Mouse (Mus musculus): ENCODE data around the gene Drg1. TPM values are rescaled to one million over a fixed set of nuclear protein-coding genes. Genes with fewer than 3 reads are reported as not detected.

Drg1 gene
- polyA plus RNA-seq, 1 experiment from 2014 or later, result 283 TPM

DNA sequence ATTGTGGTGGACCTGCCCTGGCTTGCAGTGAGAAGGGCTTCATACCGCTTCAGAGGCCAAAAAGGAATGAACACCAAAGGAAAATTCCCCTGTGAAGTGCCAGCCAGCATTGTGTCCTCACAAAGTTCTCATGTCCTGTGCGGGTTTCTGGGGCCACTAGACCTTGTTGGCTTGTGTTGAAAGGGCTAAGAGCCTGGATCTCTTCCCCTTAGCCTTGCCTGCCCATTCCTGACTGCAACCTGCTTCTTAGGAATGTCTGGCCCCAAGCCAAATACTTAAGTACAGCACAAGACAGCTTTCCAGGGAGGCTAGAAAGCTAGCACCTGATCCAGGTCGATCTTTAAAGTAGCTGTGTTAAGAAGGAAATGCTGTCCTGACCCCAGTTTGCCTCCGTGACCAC, 36.6 kb upstream of the Drg1 start:
- Histone ChIP-seq H3K27me3 (replicated peaks; ENCODE audit: control insufficient read depth, insufficient read depth, low read length) (no peaks in the 10 kb centered on the region), H3K4me3 (ENCODE audit: low read depth, low read length) (no peak overlapping the region), H3K27ac (ENCODE audit: low read depth, low read length) (0 out of 2 replicates have a peak overlapping the region, but pooled peaks have one; percentile 14), H3K4me2 (ENCODE audit: low read length) (no peak overlapping the region), H3K36me3 (ENCODE audit: control insufficient read depth, insufficient read depth, low read length) (peaks cover 98% of the 10 kb centered on the region), H3K4me1 (ENCODE audit: control insufficient read depth, insufficient read depth, low read length) (no peaks in the 10 kb centered on the region), H3K9me3 (replicated peaks; ENCODE audit: control insufficient read depth, low read length) (no peaks in the 10 kb centered on the region), H3K9ac (ENCODE audit: low read length) (no peak overlapping the region)
- ATAC-seq (no peak), DNase-seq (ENCODE audit: low spot score) (no peak)
- WGBS, result 78% methylated on average over 4 of the region's 4 CpGs

DNA sequence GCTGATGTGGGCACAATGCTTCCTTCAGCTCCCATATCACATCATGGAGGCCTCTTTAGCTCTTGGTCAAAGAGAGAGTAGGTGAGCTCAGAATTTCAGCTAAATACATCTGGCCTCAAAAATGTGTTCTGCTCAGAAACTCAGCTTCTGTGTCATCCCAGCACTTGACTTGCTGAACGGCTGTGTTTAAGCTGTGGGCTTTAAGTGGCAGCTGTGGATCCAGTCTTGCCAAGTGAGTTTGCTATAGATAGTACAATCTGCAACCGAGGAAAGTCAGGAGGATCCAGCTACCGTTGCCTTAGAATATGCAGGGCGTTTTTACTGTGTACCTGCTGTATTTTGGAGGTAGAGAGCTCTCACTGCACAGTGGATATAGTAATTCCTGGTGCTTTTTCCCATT, 36.2 kb upstream of the Drg1 start:
- Histone ChIP-seq H3K27me3 (replicated peaks; ENCODE audit: control insufficient read depth, insufficient read depth, low read length) (no peaks in the 10 kb centered on the region), H3K27ac (ENCODE audit: low read depth, low read length) (0 out of 2 replicates have a peak overlapping the region, but pooled peaks have one; percentile 14), H3K4me1 (ENCODE audit: control insufficient read depth, insufficient read depth, low read length) (no peaks in the 10 kb centered on the region), H3K9ac (ENCODE audit: low read length) (no peak overlapping the region), H3K4me3 (ENCODE audit: low read depth, low read length) (no peak overlapping the region), H3K4me2 (ENCODE audit: low read length) (no peak overlapping the region), H3K9me3 (replicated peaks; ENCODE audit: control insufficient read depth, low read length) (no peaks in the 10 kb centered on the region), H3K36me3 (ENCODE audit: control insufficient read depth, insufficient read depth, low read length) (peaks cover 98% of the 10 kb centered on the region)
- DNase-seq (ENCODE audit: low spot score) (no peak), ATAC-seq (no peak)
- 84% methylated on average over 4 of the region's 4 CpGs for WGBS

DNA sequence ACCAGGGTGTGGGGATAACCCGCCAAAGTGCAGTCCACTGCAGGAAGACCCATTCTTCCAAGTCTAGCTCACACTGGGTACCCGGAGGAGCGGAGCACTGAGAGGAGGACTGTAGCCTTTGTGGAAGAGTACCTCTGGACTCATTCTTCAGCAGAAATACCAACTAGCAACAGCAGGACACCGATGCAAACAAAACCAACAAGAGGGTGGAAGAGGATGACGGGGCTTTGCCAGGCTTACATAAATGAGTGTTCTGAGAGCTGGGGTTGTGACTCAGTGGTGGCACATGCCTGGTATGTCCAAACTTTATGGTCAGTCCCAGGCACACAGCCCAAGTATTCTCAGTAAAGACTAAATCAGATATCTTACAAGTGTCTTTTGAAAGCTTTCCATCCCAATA, 34.9 kb upstream of the Drg1 start:
- Histone ChIP-seq H3K4me1 (ENCODE audit: control insufficient read depth, insufficient read depth, low read length) (peaks cover 3% of the 10 kb centered on the region), H3K4me2 (ENCODE audit: low read length) (no peak overlapping the region), H3K27me3 (replicated peaks; ENCODE audit: control insufficient read depth, insufficient read depth, low read length) (no peaks in the 10 kb centered on the region), H3K36me3 (ENCODE audit: control insufficient read depth, insufficient read depth, low read length) (peaks cover 98% of the 10 kb centered on the region), H3K4me3 (ENCODE audit: low read depth, low read length) (no peak overlapping the region), H3K9ac (ENCODE audit: low read length) (no peak overlapping the region), H3K27ac (ENCODE audit: low read depth, low read length) (no peak overlapping the region), H3K9me3 (replicated peaks; ENCODE audit: control insufficient read depth, low read length) (no peaks in the 10 kb centered on the region)
- DNase-seq (ENCODE audit: low spot score) (no peak), ATAC-seq (no peak)
- 93% methylated on average over 5 of the region's 5 CpGs for WGBS

DNA sequence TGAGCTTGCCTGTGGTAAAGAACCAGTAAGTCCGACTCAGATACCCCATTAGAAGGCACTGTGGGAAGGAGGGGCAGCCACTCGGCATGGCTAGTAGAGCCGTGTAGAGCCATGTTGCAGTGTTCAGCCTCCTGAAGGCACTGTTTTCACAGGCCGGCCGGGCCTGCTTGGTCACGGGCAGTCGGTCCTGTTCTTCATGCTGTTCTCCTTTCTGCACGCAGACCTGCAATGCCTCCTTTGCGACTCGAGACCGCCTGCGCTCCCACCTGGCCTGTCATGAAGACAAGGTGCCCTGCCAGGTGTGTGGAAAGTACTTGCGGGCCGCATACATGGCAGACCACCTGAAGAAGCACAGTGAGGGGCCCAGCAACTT, 32.6 kb upstream of the Drg1 start:
- Histone ChIP-seq H3K9me3 (replicated peaks; ENCODE audit: control insufficient read depth, low read length) (no peaks in the 10 kb centered on the region), H3K27me3 (replicated peaks; ENCODE audit: control insufficient read depth, insufficient read depth, low read length) (no peaks in the 10 kb centered on the region), H3K36me3 (ENCODE audit: control insufficient read depth, insufficient read depth, low read length) (peaks cover 98% of the 10 kb centered on the region), H3K4me2 (ENCODE audit: low read length) (no peak overlapping the region), H3K4me1 (ENCODE audit: control insufficient read depth, insufficient read depth, low read length) (peaks cover 22% of the 10 kb centered on the region), H3K27ac (ENCODE audit: low read depth, low read length) (no peak overlapping the region), H3K9ac (ENCODE audit: low read length) (no peak overlapping the region), H3K4me3 (ENCODE audit: low read depth, low read length) (no peak overlapping the region)
- ATAC-seq (no peak), DNase-seq (ENCODE audit: low spot score) (no peak)
- 95% methylated on average over 14 of the region's 14 CpGs for WGBS

DNA sequence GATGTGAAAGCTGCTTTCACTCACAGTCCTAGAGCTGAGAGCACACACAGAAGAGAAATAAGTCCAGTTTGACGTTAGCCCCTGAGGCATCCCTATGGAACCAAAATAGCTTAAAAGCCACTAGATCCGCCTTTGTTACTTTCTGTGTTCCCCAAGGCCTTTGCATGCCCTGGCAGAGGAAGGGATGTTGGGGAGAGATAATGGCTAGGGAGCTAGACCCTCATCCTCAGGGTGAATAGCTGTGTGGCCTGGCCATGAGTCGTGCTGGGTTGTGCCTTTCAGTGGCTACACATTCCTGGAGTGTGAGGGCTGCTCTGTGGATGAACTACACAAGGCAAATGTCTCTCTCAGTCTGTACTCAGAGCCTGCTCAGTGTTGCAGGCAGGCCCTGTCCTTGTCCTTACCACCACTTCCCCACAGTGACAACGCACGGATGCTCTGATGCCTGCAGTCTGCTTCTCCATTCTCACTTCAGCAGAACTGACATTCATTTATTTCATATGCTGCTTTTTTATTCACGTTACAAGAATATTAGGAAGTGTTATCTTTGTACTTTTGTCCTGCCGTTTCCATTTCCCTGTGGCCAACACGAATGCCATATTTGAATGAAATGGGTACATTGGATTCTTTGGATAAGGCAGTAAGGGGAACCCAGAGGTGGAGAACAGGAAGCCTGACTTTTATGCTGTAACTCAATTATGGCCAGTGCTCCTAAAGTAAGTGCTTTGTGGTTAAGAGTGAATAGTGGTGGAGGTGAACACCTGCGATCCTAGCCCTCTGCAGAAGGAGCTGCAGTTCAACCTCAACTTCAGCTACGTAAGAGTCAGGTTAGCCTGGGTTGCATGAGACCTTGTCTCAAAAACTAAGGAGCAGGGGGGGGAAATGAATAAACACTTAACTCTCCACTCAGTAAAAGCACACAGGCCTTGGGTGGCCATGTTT, 31.9 kb upstream of the Drg1 start:
- no peaks in the 10 kb centered on the region for H3K27me3 ChIP-seq (replicated peaks; ENCODE audit: control insufficient read depth, insufficient read depth, low read length)
- no peak for ATAC-seq
- no peak for DNase-seq (ENCODE audit: low spot score)
- H3K4me2 ChIP-seq (ENCODE audit: low read length), result no peak overlapping the region
- peaks cover 29% of the 10 kb centered on the region for H3K4me1 ChIP-seq (ENCODE audit: control insufficient read depth, insufficient read depth, low read length)
- 90% methylated on average over 10 of the region's 10 CpGs for WGBS
- H3K36me3 ChIP-seq (ENCODE audit: control insufficient read depth, insufficient read depth, low read length), result peaks cover 99% of the 10 kb centered on the region
- no peak overlapping the region for H3K4me3 ChIP-seq (ENCODE audit: low read depth, low read length)
- no peaks in the 10 kb centered on the region for H3K9me3 ChIP-seq (replicated peaks; ENCODE audit: control insufficient read depth, low read length)
- no peak overlapping the region for H3K27ac ChIP-seq (ENCODE audit: low read depth, low read length)
- H3K9ac ChIP-seq (ENCODE audit: low read length), result no peak overlapping the region

DNA sequence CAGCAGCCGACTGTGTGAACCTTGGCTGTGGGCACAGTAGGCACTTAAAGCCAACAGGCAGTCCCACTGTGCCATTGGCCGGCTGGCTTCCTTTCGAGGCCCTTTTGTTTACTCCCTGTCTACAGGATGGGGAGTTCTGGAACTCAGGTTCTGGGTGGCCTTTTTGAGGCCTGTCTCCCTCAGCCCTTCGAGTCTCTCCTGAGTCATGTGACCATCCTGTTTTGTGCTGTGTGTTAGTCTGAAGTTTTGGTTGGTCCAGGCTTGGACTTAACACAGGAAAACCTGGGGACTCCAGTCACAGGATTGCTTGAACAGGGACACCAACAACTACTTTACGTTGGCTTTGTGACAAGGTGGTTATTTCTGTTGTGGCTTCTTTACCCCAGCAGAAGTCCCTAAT, 29.8 kb upstream of the Drg1 start:
- no peaks in the 10 kb centered on the region for H3K27me3 ChIP-seq (replicated peaks; ENCODE audit: control insufficient read depth, insufficient read depth, low read length)
- peaks cover 80% of the 10 kb centered on the region for H3K36me3 ChIP-seq (ENCODE audit: control insufficient read depth, insufficient read depth, low read length)
- no peaks in the 10 kb centered on the region for H3K9me3 ChIP-seq (replicated peaks; ENCODE audit: control insufficient read depth, low read length)
- ATAC-seq (no peak), DNase-seq (ENCODE audit: low spot score) (no peak)
- 55% methylated on average over 5 of the region's 5 CpGs for WGBS
- H3K4me2 ChIP-seq (ENCODE audit: low read length), result peak overlapping the region; percentile 17; the same call in 1 of the 2 replicates
- H3K4me3 ChIP-seq (ENCODE audit: low read depth, low read length), result no peak overlapping the region
- no peak overlapping the region for H3K27ac ChIP-seq (ENCODE audit: low read depth, low read length)
- H3K4me1 ChIP-seq (ENCODE audit: control insufficient read depth, insufficient read depth, low read length), result peaks cover 31% of the 10 kb centered on the region
- peak overlapping the region; percentile 40 for H3K9ac ChIP-seq (ENCODE audit: low read length)

DNA sequence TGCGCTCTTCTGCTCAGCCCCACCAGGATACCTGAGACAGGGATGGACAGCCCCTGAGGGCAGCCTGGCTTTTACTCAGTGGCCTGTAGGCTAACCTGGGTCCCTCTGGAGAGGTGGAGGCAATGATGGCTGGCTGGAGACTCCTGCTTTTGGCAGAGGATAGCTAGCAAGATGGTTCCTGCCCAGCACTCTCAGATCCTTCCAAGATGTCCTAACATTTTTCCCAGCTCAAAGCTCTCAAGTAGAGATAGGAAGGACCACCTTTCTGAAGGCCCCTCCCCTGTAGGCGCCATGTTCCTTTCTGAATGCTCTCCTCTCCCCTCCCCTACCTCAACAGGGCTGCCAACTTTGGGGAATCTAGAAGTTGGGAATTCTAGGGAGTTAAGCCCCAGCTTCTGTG, 28.4 kb upstream of the Drg1 start:
- no peak for DNase-seq (ENCODE audit: low spot score)
- Histone ChIP-seq H3K27ac (ENCODE audit: low read depth, low read length) (peak overlapping the region; percentile 100; the same call in 1 of the 2 replicates), H3K4me2 (ENCODE audit: low read length) (peak overlapping the region; percentile 99), H3K9me3 (replicated peaks; ENCODE audit: control insufficient read depth, low read length) (no peaks in the 10 kb centered on the region), H3K4me3 (ENCODE audit: low read depth, low read length) (peak overlapping the region; percentile 85; the same call in 1 of the 2 replicates), H3K4me1 (ENCODE audit: control insufficient read depth, insufficient read depth, low read length) (peaks cover 31% of the 10 kb centered on the region), H3K9ac (ENCODE audit: low read length) (peak overlapping the region; percentile 97), H3K27me3 (replicated peaks; ENCODE audit: control insufficient read depth, insufficient read depth, low read length) (no peaks in the 10 kb centered on the region), H3K36me3 (ENCODE audit: control insufficient read depth, insufficient read depth, low read length) (peaks cover 66% of the 10 kb centered on the region)
- no peak for ATAC-seq
- 80% methylated on average over 2 of the region's 2 CpGs for WGBS

DNA sequence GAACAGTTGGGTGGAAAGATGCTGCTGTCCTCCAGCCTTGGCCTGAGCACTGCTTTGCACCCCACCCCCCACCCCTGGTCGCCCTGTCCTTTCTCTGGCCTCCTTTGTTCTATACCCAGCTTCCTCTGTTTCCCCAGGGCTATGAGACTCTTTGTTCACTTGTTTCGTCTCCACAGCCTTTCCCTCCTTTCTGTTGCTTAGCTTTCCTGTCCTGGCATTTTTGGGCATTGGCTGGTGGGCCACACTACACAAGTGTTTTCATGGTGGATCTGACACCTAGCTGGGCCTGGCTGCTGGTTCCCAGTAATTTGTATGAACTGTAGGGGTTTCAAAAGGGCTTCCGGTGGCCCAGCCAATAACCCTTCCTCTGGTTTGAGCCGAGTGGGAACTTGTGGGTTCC, 27.1 kb upstream of the Drg1 start:
- no peaks in the 10 kb centered on the region for H3K27me3 ChIP-seq (replicated peaks; ENCODE audit: control insufficient read depth, insufficient read depth, low read length)
- H3K9me3 ChIP-seq (replicated peaks; ENCODE audit: control insufficient read depth, low read length), result no peaks in the 10 kb centered on the region
- 9% methylated on average over 4 of the region's 4 CpGs for WGBS
- H3K4me2 ChIP-seq (ENCODE audit: low read length), result peak overlapping the region; percentile 99
- H3K36me3 ChIP-seq (ENCODE audit: control insufficient read depth, insufficient read depth, low read length), result peaks cover 53% of the 10 kb centered on the region
- ATAC-seq (no peak), DNase-seq (ENCODE audit: low spot score) (no peak)
- peaks cover 31% of the 10 kb centered on the region for H3K4me1 ChIP-seq (ENCODE audit: control insufficient read depth, insufficient read depth, low read length)
- peak overlapping the region; percentile 85 for H3K4me3 ChIP-seq (ENCODE audit: low read depth, low read length)
- H3K9ac ChIP-seq (ENCODE audit: low read length), result peak overlapping the region; percentile 97
- H3K27ac ChIP-seq (ENCODE audit: low read depth, low read length), result peak overlapping the region; percentile 100

DNA sequence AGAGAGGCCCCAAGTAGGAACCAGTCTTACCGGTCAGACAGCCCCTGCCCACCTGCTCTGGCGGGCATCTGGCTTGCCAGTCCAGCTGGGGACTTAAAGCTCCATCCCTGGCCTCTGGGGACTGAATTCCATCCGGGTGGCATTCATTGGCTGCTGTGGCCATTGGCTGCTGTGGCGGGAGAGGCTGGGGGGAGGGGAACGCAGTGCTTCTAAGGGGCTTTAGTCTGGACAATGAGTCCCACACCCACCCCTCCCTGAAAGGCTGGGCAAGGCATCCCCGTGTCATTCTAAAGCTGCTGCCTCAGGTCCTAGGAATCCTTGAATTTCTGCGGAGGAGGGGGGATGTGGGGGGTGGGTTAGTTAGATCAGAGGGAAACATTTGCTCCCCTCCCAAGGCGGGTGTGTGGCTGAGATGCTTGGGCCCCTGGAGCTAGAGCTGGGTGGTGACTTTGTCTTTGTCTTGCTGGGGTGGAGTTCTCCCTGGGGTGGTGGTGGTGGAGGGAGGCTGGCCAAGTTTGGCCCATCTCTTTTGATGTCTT, 26.6 kb upstream of the Drg1 start:
- peak; percentile 83 for DNase-seq (ENCODE audit: low spot score)
- Histone ChIP-seq H3K4me2 (ENCODE audit: low read length) (peak overlapping the region; percentile 99), H3K27me3 (replicated peaks; ENCODE audit: control insufficient read depth, insufficient read depth, low read length) (no peaks in the 10 kb centered on the region), H3K27ac (ENCODE audit: low read depth, low read length) (peak overlapping the region; percentile 100), H3K4me1 (ENCODE audit: control insufficient read depth, insufficient read depth, low read length) (peaks cover 32% of the 10 kb centered on the region), H3K9ac (ENCODE audit: low read length) (peak overlapping the region; percentile 97), H3K4me3 (ENCODE audit: low read depth, low read length) (peak overlapping the region; percentile 85), H3K36me3 (ENCODE audit: control insufficient read depth, insufficient read depth, low read length) (peaks cover 47% of the 10 kb centered on the region), H3K9me3 (replicated peaks; ENCODE audit: control insufficient read depth, low read length) (no peaks in the 10 kb centered on the region)
- under 1% methylated on average over 8 of the region's 8 CpGs for WGBS
- ATAC-seq, result peak; percentile 17

All from forebrain, embryonic 14.5 days (tissue).